Mouse (Mus musculus) kidney, adult 9 months (tissue): ENCODE data around the gene Endou.
A peak's percentile ranks its signal among the peaks of the same experiment; 100 is the strongest.

ENCODE experiments used
- DNase-seq: peaks from one replicate; pipeline ENCODE4 v3.0.0; 2022

Endou gene

DNA sequence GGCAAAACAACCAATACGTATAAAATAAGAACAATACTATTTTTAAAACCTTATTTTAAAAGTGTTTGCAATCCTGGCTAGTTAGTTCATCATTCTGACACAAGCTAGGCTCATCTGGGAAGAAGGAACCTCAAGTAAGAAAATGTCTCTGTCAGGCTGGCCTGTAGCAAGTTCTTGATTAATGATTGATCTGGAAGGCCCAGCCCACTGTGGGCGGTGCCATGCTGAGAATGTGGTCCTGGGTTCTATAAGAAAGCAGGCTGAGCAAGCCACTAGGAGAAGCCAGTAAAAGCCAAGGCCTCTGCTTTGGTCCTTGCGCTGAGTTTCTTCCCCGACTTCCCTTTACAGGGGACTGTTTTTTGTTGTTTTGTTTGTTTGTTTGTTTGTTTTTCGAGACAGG lies 21.4 kb upstream of the Endou start:
- DNase-seq, result peak; percentile 73

DNA sequence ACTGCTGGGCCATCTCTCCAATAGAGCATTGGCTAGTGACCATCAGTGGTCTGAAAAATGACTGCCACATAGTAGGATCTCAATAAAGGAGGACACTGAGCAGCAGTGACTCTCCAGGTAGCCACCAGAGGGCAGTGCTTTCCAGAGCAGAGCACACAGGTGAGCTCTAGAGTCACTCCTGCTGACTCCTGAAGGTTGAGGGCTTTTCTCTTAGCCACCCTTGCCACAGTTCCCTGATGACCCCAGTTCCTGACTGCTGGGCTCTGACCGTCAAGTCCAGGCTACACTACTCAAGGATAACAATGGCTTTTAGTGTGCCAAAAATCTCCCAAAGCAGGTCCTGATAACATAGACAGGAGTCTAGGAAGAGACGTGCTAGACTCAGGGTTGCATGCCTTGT lies 20.5 kb upstream of the Endou start:
- peak; percentile 49 for DNase-seq

DNA sequence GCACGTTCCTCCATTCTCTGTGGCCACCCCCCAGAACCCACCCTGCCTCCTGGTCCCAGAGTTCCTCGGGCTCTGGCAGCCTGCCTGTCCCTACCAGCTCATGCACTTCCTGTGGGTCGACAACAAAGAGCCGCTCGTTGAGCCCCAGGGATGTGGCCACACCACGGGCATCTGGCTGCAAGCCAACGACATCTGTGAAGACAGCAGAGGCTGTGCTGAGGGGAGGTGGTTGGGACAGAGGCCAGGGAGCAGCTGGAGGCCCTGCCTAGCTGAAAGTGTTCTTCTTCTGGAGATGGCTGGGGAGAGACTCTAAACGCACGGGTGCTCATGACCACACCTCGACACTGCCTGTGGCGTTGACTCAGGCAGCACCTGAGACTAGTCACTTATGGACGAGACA lies 19.6 kb upstream of the Endou start:
- DNase-seq, result peak; percentile 76

DNA sequence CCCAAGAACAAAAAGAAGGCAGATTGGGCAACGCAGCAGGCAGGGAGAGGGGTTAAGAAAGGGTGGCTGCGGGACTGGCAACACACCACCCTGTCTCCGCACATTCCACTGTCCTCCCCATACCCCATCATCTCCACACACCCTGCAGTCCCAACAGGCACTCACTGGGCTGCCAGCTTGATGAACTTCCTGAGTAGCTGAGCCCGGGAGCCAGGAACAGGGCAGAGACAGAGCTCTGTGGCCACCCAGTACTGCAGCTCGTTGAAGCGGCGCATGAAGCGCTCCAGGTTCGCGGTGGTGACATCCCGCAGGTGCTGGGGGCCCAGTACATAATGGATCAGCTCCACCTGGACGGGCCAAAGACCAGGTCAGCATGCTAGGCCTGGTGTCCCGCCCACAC lies 18.7 kb upstream of the Endou start:
- DNase-seq, result no peak

DNA sequence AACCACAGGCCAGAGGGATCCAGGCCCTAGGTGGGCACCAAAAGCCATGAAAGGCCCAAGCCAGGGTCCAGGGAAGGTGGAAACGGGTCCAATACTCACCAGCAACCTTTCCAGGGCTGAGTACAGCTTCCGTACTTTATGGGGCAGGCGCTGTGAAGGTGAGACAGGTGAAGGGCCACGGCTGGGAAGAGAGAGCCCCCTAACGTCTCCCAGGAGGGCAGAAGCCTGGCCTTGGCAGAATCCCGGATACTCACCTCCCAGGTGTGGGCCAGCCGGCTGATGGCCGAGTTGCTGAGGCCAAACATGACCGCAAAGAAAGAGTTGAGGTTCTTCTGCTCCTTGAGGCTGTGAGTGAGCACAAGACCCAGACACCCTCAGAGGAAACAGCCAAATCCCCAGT lies 18.3 kb upstream of the Endou start:
- DNase-seq, result no peak

DNA sequence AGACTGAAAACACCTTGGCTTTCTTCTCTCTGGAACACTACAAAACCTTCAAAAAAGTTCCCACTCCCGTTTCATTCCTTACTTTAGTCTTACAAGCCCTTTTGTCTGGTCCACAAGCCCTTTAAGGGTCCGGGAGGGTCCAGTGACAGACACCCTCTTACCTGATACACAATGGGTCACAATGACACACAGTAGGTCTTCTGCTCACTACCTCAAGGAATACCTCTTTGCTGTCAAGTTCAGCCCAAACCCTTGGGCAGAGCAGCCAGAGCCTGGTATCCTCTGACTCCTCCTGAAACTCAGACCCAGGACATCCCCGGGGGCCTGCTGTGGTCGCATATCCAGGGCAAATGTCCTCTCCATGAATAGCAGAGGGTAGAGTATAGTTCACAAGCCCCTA lies 17.8 kb upstream of the Endou start:
- no peak for DNase-seq

DNA sequence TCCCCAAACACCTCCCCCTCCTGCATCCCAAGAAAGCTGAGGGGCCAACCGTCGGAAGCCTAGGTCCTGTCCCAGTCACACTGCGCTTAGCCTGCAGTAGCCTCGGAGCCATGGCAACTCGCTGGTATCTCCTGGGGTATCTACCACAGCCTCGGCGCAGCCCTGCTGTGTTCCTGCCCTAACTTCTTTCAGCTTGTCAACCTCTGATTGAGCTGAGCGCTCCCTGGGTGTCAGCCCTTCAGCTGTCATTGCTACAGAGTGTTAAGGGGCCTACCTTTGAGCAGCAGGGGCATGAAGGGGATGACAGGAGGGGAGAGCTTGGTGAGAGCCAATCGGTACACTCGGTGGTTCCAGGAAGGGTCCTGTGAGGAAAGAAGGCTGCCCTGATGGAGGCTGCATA lies 17.2 kb upstream of the Endou start:
- DNase-seq, result no peak

DNA sequence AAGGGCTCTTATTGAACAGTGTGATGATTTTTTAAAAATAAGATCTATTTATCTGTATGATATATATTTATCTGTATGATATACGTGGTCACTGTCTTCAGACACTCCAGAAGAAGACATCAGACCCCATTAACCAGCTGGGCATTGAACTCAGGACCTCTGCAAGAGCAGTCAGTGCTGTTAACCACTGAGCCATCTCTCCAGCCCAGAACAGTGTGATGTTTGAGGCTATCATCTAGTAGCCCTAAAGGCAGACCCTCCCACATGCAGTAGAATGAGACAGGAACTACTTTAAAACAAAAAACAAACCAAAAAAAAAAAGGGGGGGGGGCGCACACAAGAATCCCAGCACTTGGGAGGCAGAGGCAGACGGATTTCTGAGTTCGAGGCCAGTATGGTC lies 16.3 kb upstream of the Endou start:
- DNase-seq, result no peak

DNA sequence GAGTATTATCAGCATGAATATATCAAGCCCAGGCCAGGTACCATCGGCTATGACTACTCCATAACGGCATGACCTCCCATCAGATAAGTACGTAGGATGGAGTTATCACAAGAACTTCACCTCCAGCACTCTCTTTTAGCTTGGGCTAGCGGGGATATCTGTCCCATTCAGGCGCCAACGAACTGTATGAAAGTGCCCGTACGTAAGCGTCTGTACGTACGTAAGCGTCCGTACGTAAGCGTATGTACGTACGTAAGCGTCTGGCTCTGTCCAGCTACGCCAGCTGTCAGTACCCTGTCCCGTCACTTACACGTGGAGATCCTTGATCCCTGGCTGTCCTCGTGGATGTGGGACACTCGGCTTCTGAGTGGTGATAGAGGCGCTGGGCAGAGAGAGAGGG lies 15.6 kb upstream of the Endou start:
- DNase-seq, result no peak

DNA sequence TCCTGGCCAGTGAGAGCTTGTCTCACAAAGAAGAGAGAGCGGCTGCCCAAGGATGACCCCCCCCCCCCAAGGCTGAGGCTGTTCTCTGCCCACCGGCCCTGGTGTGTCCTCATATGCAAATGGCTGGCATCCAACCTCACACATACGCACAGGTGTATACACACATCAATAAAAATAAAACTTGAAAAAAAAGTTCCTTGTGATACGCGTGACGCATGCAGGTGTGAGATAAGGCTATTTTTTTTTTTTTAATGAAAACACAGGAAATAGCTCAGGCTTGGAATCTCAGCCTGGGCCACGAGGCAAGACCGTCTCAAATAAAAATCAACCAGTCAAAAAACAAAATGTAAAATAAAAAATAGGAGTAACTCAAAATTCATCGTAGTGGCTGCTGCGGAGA lies 15.1 kb upstream of the Endou start:
- DNase-seq, result no peak

DNA sequence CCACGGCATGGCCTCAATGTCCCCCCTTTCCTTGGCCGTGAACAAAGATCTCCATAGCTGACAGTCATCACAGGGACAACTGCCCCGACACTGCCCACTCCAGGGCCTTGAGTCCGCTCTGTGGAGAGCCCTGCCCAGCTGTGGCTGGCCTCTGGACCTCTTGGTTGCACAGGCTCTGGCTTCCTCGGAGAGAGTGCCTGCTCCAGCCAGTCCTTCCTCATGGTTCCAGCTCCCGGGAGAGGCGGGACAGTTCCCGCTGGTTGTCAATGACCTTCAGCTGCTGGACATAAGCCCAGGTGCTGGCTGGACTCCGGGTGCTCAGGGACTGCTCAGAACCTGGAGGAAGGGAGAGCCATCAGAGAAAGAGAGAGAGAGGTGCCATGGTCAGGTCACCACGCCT lies 14.2 kb upstream of the Endou start:
- DNase-seq, result peak; percentile 92

DNA sequence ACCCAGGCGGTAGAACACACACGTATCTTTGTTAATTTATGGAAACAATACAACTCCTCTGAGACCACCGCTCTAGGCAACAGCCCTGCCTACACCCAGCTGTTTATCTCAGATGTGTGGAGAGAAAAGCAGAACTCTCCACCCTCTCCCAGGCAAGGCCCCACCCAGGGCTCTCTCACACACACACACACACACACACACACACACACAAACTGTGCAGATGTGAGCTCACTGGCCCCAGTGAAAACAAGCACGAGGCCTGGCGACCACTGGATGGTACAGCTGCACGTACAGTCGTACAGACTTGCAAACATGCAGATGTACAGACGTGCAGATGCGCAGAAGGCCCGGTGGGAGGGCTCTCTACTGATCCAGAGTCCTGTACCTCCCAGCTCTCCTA lies 13.8 kb upstream of the Endou start:
- no peak for DNase-seq

DNA sequence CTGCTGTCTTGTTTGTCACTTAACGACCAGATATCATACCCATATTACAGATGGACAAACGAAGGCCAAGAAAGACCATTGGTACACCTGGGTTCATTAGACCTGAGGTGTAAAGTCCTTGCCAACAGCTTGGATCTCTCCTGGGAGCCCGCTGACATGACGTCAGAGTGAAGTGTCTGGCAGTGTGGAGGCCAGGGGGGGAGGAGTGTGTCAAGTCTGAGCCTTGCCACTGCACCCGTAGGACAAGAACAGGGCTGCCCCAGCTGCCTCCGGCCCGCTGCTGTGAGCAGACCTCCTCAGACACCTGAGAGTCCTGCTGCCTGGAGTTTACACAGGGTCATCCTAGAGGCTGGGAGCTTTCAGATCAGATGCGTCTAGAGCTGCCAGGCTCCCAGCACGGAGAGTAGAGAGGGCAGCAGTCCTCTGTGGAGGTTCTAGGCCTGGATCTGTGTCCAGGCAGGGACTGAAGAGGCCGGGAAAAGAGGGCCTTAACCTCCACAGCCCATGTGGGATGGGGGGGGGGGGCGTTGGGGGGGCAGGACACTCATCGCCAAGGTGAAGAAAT lies 12.9 kb upstream of the Endou start:
- no peak for DNase-seq

DNA sequence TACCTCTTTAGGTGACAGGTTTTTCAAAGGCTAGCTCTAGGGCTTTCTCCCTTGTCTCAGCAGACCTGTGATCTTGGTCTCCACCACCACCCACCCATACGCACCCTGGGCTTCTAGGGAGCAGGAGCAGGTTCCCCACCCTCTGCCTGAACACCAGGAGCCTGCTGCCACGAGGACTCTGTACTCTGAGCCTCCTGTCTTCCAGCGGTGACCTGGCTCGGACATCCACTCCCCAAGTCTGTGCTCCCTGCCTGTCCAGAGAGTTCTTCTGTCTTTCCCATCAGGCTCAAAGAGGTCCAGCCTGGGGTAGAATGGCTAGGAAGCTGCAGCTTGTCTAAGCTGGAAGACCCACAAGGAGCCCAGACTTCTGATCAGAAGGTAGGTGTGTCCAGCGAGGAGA lies 12.1 kb upstream of the Endou start:
- DNase-seq, result peak; percentile 62

DNA sequence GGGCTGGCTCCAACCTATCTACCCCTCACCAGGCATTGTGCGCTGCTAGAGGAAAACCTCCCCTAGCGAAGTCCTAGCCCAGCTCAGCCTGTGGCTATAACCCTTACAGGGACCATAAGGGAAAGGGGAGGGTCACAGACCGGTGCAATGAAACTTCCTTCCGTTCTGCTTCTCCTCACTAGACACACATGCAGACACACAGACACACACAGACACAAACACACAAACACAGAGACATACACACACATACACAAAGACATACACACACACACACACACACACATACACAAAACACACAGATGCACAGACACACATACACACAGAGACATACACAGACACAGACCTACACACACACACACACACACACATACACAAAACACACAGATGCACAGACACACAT lies 11.5 kb upstream of the Endou start:
- DNase-seq, result no peak

DNA sequence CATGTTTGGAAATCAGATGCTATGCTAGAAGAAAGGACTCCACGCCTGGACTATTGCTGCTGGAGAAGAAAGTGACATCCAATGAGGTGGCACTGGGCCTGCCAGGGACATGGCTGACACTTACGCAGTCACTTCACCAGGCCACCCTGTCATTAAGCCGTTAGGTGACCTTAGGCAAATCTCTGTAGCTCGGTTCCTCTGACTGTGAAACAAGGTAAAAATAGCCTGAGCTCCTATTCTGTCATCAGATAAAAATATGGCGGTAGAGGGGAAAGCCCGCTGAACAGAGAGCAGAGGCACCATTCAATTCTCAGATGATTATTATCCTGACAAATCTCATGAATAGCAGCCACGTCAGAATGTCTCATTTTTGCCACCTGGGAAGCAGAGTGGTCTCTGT lies 10.9 kb upstream of the Endou start:
- no peak for DNase-seq

DNA sequence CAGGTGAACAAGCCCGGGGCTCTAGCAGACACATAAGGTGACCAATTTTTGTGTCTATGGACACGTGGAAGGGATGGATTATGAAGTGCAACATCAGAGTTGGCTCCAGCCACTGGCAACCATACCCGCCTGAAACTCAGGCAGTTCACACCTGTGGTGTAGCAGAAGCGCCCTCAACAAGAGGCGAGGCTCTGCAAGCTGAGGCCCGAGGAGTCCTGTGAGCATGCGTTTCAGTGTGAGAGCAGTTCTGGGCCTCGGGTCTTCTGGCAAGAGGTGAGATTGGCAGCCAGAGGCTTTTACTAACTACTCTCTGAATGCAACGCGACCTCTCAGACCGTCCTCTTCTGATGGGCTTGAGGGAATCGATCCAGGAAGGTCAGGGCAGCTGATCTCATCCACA lies 10.5 kb upstream of the Endou start:
- no peak for DNase-seq

DNA sequence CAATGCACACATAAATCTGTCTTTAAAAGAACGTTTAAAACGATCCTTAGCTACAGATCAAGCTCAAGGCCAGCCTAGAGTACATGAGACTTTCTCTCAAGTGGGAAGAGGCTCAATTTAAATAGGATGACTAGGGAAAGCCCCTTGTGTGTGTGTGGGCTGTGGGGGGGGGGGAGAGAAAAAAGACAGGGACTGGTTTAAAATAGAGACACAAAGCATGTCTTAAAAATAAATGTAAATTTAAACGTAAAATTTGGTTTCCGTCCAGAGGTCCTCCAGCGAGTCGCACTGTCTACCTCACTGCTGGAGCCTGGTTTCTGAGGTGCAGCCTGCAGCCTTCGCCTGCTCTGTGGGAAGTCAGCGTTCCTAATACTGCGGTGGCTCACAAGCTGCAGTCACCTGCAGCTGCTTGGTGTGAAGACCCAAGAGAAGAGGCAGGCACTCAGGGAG lies 9.2 kb upstream of the Endou start:
- DNase-seq, result no peak

DNA sequence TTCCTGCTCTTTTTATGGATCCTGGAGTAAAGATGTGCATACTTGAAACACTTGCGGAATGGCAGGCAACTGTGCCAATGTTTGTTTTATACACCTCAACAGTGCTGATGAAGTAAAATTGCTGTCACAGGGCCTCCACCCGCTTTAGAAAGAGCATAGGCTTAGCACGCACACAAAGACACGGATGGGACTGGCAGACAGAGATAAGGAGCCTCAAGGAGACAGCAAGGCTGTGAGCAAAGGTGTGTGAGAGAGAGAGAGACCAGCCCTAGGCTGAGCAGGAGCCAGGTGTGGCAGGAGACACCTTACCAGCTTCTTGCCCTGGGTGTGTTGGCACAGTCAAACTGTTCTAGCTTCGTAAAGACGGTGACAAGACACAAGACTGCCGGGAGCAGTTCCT lies 7.8 kb upstream of the Endou start:
- no peak for DNase-seq

DNA sequence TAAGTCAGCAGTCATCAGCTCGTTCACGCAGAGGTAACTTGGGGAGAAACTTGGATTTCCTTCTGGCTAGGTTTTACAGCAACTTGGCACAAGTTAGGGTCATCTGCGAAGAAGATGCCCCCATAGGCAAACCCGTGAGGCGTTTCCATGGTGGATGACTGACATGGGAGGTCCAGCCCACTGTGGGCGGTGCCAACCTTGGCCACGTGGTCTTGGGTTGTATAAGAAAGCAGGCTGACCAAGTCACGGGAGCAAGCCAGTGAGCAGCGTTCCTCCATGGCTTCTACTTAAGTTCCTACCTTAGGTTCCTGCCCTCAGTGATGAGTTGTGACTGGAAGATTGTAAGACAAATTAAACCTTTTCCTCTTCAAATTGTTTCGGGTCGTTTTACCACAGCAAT lies 849 bp upstream of the Endou start:
- no peak for DNase-seq

DNA sequence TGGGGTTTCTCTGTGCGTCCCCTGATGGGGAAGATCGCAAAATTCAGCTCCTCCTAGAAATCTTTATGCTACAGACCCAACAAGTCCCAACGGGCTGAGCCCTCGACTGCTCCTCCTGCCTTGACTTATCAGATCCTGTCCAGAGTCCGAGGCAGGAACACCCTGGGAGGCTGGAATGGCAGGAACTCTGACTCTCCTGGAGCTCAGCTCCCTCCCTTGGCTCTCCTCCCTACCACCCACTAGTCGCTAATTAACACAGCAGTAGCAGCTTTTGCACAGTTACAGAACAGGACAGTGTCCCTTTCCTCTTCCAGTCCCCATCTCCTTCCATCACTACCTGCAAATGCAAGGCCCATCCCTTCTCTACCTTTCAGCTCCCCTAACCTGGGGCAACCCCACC lies 774 bp downstream of the Endou start:
- peak; percentile 84 for DNase-seq

DNA sequence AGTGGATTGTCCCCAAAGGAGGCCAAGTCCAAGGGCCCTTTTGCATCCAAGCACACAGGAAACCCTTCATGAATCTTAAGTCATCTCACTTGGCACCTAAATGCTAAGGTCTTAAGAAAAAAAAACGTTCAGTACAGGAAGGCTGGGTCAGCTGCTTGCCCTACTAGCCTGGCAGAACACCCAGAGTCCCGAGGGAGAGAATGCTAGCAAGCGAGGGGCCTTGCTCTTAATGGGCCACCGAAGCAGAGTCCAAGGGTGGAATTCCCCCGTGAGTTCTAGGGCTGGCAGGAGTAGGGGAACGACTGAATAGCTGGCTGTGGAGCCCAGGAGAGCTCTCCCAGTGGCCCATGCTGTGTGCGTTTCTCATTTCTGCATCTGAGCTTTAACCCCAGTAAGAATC lies 2.3 kb downstream of the Endou start:
- peak; percentile 82 for DNase-seq

DNA sequence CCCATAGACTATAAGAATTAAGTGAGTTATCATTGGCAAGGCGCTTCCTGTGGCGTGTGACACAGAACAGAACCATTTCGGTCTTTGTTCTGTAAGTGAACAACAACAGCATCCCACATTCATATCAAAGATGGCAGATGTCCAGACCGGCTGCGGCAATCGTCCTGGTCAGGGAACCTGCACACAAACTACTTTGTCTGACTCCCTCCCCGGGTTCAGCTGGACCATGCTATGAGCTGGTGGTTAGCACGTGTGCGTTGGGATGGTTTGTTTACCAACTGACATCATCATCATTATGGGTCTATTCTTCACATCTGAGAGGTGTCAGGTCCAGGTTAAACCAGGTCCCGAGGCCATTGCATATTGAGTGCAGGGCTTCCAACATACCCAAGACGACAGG lies 2.7 kb downstream of the Endou start:
- DNase-seq, result no peak

DNA sequence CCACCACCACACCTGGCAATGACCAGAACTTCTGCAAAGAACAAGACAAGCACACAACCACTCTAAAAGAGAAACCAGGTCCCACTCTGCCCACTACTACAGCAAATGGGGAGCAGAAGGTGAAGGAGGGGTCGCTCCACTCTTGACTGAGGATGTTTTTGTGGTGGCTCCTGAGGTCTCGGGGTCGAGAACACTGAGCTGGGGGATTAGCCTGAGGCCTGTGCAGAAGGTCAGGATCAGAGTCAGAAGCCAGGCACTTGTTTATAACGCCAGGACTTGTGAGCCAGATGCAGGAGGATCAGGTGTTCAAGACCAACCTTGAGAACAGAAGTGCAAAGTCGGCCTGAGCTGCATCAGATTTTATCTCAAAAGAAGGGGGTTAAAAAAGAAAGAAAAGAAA lies 3.6 kb downstream of the Endou start:
- DNase-seq, result no peak

DNA sequence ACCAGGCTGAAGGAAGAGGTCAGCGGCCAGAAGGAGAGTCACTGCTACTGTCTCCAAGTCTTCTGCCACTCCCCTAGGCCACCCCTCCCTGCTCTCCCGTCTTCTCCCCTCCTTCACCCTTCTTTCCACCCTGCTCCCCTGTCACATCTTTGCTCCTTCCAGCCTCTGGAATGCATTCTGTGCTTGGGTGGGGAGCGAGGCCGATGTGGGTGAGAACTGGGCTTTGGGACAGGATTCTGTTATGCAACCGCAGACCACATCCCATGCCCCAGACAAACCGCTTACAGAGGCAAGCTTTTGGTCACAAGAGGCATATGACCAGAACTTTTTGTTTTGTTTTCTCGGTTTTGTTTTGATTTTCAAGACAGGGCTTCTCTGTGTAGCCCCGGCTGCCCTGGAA lies 4.1 kb downstream of the Endou start:
- no peak for DNase-seq

DNA sequence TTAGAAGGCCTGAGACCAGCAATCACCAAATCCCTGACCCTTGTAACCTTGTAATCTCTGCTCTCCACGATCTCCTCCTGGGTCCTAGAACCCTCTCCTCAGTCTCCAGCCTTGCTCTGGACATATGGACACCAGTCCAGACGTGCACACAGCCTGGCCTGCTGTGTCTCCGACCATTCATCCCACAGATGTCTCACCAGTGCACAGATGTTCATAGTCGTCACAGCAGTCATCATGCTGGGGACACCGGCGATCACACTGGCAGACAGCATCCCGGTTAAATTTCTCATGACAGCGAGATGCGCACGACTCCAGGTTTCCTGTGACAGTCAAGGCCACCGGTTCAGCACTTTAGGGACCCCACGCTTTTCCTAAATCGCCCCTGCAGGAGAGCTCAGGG lies 4.8 kb downstream of the Endou start:
- no peak for DNase-seq
